In the genomic region with DNA sequence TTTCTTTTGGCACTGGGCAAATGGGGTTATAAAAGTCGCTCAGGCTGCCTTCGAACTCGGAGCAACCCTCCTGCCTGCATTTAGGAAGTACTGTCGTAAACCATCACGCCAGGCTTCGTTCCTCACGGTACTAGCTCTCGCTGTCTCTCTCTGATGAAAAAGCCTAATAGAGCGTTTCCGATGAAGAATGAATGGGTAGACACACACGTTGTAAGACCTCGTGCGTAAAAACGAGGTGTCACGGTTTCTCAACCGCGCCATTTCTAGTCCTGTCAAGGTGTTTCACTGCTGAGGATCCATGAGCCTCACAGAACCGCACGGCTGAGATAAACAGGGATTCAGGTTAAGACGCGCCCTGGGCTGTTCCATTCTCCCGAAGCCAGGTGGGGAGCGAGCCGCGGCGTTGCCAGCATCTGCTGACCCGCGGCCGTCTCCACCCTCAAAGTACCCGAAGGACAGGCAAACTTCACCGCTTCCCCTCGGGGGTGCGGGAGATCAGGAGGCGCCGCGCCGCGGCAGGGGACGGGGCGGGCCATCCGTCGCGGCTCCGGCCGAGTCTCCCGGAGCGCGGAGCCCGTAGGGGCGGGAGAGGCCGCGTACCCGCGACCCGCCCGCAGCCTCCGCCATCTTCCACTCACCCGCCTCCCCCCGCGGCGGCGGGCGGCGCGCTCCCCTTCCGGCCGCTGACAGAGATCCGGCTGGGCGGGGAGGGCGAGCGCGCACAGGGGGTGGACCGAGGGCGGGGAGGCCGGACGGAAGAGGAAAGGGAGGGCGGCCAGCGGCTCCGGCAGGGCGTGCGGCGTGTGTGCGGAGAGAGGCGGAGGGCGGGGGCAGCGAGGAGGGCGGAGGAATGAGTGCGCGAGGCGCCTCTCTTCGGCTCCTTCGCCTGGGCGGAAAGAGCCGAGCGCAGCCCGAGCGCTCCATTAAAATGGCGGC, we compare ENCODE assay signal across 1 mouse cellular context.
A peak's percentile ranks its signal among the peaks of the same experiment; 100 is the strongest.
TF ChIP-seq lines count a peak whose summit lies in the region.

No protein-coding gene starts in this region.

TF ChIP-seq in CH12.LX, 34 proteins besides CTCF, POLR2A, EP300 and RAD21 (continued from another document):
- TF ChIP-seq TCF12 (IDR thresholded peaks at IDR 0.05; ENCODE audit: low read depth, low read length) (peak; percentile 95), MEF2A (IDR thresholded peaks at IDR 0.05; ENCODE audit: borderline replicate concordance, low read depth, low read length) (peak; percentile 67; the same call in 1 of the 2 replicates), MAZ (IDR thresholded peaks at IDR 0.05; ENCODE audit: low read depth, low read length) (peak; percentile 96), ZMIZ1 (IDR thresholded peaks at IDR 0.05; ENCODE audit: low read depth, low read length) (peak; percentile 93; the same call in 1 of the 2 replicates), SMC3 (IDR thresholded peaks at IDR 0.05; ENCODE audit: low read depth, low read length) (no peak), RCOR1 (conservative IDR thresholded peaks at IDR 0.05; ENCODE audit: low read depth, low read length) (peak; percentile 46; the same call in 1 of the 2 replicates), BHLHE40 (IDR thresholded peaks at IDR 0.05; ENCODE audit: low read depth, low read length) (peak; percentile 77), IRF4 (IDR thresholded peaks at IDR 0.05; ENCODE audit: low read depth, low read length) (no peak; the same call in 1 of the 2 replicates), CHD2 (IDR thresholded peaks at IDR 0.05; ENCODE audit: low read length) (no peak), JUN (IDR thresholded peaks at IDR 0.05; ENCODE audit: insufficient read depth, low read depth, low read length) (no peak), NELFE (IDR thresholded peaks at IDR 0.05; ENCODE audit: low read depth, low read length) (peak; percentile 95), HCFC1 (IDR thresholded peaks at IDR 0.05; ENCODE audit: low read depth, low read length) (peak; percentile 71)
TF ChIP-seq in CH12.LX: peak in this region for 15.
